Mouse (Mus musculus): ENCODE results near the gene Kbtbd13. TPM values are rescaled to one million over a fixed set of nuclear protein-coding genes. Genes with fewer than 3 reads are reported as not detected.

Gene Kbtbd13
- total and polyA plus RNA-seq, 3 experiments: not detected

GRCm38 (mm10) chr9:65360641-65361448, 30.6 kb downstream of the Kbtbd13 start, which contains the start of gene Ubap1l:
TSS of gene Ubap1l (plus strand) at chr9:65361041.
- Histone ChIP-seq H3K4me1 (ENCODE audit: control insufficient read depth in 1 of 2, insufficient read depth in 2 of 2, low read length in 2 of 2) (no peaks in the 10 kb centered on the region), H3K36me3 (ENCODE audit: control insufficient read depth in 1 of 2, insufficient read depth in 2 of 2, low read length in 2 of 2) (peaks cover 0 to 5% of the 10 kb centered on the region in 2 experiments; a peak in 2 of 4 replicates), H3K9ac (ENCODE audit: control insufficient read depth, low read depth, low read length, poor library complexity, severe bottlenecking) (no peak within 1 kb of the TSS), H3K27me3 (ENCODE audit: control insufficient read depth in 1 of 2, insufficient read depth in 2 of 2, low read length in 2 of 2) (no peaks in the 10 kb centered on the region), H3K9me3 (replicated peaks; ENCODE audit: insufficient read depth, low read length) (no peaks in the 10 kb centered on the region), H3K4me3 (ENCODE audit: control insufficient read depth in 1 of 2, insufficient read depth in 1 of 2, low read depth in 2 of 2, low read length in 2 of 2) (no peak within 1 kb of the TSS), H3K79me2 (ENCODE audit: control insufficient read depth, insufficient read depth, low read length, poor library complexity) (no peaks in the 10 kb centered on the region), H3K27ac (ENCODE audit: control insufficient read depth, low read depth, low read length) (no peak within 1 kb of the TSS)
- no peak for DNase-seq (ENCODE audit: low read depth, low spot score)
- TF ChIP-seq RCOR1 (IDR thresholded peaks at IDR 0.05; ENCODE audit: low read depth, low read length) (no peak), KAT2A (conservative IDR thresholded peaks at IDR 0.05; ENCODE audit: low read depth, low read length) (no peak), E2F4 (IDR thresholded peaks at IDR 0.05; ENCODE audit: borderline replicate concordance, low read depth, low read length) (no peak), CHD2 (IDR thresholded peaks at IDR 0.05; ENCODE audit: low read length) (no peak), GABPA (IDR thresholded peaks at IDR 0.05; ENCODE audit: low read depth, low read length) (no peak), UBTF (IDR thresholded peaks at IDR 0.05; ENCODE audit: borderline replicate concordance, insufficient read depth, low read depth, low read length) (no peak), SMC3 (IDR thresholded peaks at IDR 0.05; ENCODE audit: low read depth, low read length) (no peak), POLR2A (IDR thresholded peaks at IDR 0.05; ENCODE audit: control insufficient read depth in 1 of 2, insufficient read depth in 1 of 2, low read depth in 1 of 2, low read length in 2 of 2, poor library complexity in 1 of 2) (no peak), GATA1 (IDR thresholded peaks at IDR 0.05; ENCODE audit: low read depth, low read length) (no peak)

GRCm38 (mm10) chr9:65358956-65359480, 32.4 kb downstream of the Kbtbd13 start:
- H3K79me2 ChIP-seq (ENCODE audit: control insufficient read depth, insufficient read depth, low read length, poor library complexity): 0 out of 2 replicates have a peak, but pooled peaks cover under 1% of the 10 kb centered on the region
- no peak overlapping the region for H3K27ac ChIP-seq (ENCODE audit: control insufficient read depth, low read depth, low read length)
- DNase-seq (ENCODE audit: low read depth, low spot score): peak; percentile 16
- no peaks in the 10 kb centered on the region for H3K4me1 ChIP-seq (ENCODE audit: control insufficient read depth in 1 of 2, insufficient read depth in 2 of 2, low read length in 2 of 2)
- no peak overlapping the region for H3K4me3 ChIP-seq (ENCODE audit: control insufficient read depth in 1 of 2, insufficient read depth in 1 of 2, low read depth in 2 of 2, low read length in 2 of 2)
- TF ChIP-seq CHD1 (IDR thresholded peaks at IDR 0.05; ENCODE audit: low read depth, low read length): no peak
- TF ChIP-seq E2F4 (IDR thresholded peaks at IDR 0.05; ENCODE audit: borderline replicate concordance, low read depth, low read length): no peak
- no peak for TF ChIP-seq RAD21 (IDR thresholded peaks at IDR 0.05; ENCODE audit: low read depth, low read length)
- no peak for TF ChIP-seq ZKSCAN1 (IDR thresholded peaks at IDR 0.05; ENCODE audit: low read depth, low read length)
- TF ChIP-seq TAL1 (IDR thresholded peaks at IDR 0.05; ENCODE audit: low read length): peak; percentile 61
- TF ChIP-seq MXI1 (IDR thresholded peaks at IDR 0.05; ENCODE audit: low read depth, low read length): no peak
- no peak for TF ChIP-seq ELF1 (IDR thresholded peaks at IDR 0.05; ENCODE audit: low read depth, low read length)
- peaks cover 0 to 5% of the 10 kb centered on the region in 2 experiments; a peak in 2 of 4 replicates for H3K36me3 ChIP-seq (ENCODE audit: control insufficient read depth in 1 of 2, insufficient read depth in 2 of 2, low read length in 2 of 2)
- no peaks in the 10 kb centered on the region for H3K27me3 ChIP-seq (ENCODE audit: control insufficient read depth in 1 of 2, insufficient read depth in 2 of 2, low read length in 2 of 2)
- H3K9me3 ChIP-seq (replicated peaks; ENCODE audit: insufficient read depth, low read length): no peaks in the 10 kb centered on the region
- H3K9ac ChIP-seq (ENCODE audit: control insufficient read depth, low read depth, low read length, poor library complexity, severe bottlenecking): no peak overlapping the region

Measured in MEL (cell line).